ENCODE assay signal across 17 mouse cellular contexts in the genomic region with DNA sequence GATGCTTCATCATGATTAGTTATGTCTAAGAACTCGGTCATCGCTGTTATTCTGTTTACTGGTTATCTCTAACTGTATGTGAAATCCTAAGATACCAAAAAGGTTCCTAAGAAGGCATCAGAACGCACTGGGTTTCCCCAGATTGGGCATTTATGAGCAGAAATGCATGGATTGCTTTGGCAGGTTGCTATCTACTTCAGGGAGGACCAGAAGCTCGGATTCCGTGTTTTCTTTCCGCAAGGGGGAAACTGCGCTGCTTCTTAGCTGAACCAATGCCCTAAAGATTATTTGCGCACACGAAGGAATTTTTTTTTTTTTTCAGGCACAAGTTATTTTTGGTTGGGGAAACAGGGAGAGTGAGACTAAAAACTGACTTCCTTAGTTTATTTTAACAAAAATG. TPM values are rescaled to one million over a fixed set of nuclear protein-coding genes. Genes with fewer than 3 reads are reported as not detected.
DNase-seq lines count a peak whose midpoint lies in the region; ATAC-seq and TF ChIP-seq lines count a peak whose summit lies in the region.
"Had no signal": no experiment of that assay in that cellular context is flagged by ENCODE, and none has a peak within 500 bp of the region (broad histone marks: within the 10 kb centered on the region; RNA-seq: fewer than 3 reads in every experiment).

No protein-coding gene starts in this region.

- peak; percentile 82 for DNase-seq in heart, adult 11 months
- DNase-seq in heart, adult 8-10 months (ENCODE audit: low spot score): no peak
- no peak for DNase-seq in kidney, adult 2 months
- no peak for DNase-seq in layer of hippocampus, postnatal 25 days (ENCODE audit: extremely low spot score in 1 of 2, low spot score in 1 of 2)
- DNase-seq: adrenal gland, adult 8-10 months; cerebellum, postnatal 25 days; lung, postnatal 4 days; midbrain, embryonic 14.5 days; retina, postnatal 1 day; thymus, adult 2 months had no signal

- no peaks in the 10 kb centered on the region for H3K9me3 ChIP-seq in kidney, embryonic 15.5 days (replicated peaks)
- H3K9me3 ChIP-seq in limb, embryonic 12.5 days: no peaks in the 10 kb centered on the region
- H3K9me3 ChIP-seq: intestine, embryonic 15.5 days had no signal

- peak overlapping the region; percentile 37; the same call in 1 of the 2 replicates for H3K27ac ChIP-seq in kidney, embryonic 15.5 days
- no peak overlapping the region for H3K27ac ChIP-seq in kidney, adult 2 months (ENCODE audit: insufficient read depth, low read depth, low read length)
- H3K27ac ChIP-seq in brown adipose tissue, adult 24 weeks (replicated peaks; ENCODE audit: low read depth, low read length): peak overlapping the region; percentile 98
- H3K27ac ChIP-seq in limb, embryonic 12.5 days: peak overlapping the region; percentile 89
- H3K27ac ChIP-seq: intestine, embryonic 15.5 days; layer of hippocampus, adult 2 months had no signal

- H3K4me1 ChIP-seq in kidney, embryonic 15.5 days: peaks cover 24% of the 10 kb centered on the region
- H3K4me1 ChIP-seq in kidney, adult 2 months (ENCODE audit: control insufficient read depth, insufficient read depth, low read length): no peaks in the 10 kb centered on the region
- H3K4me1 ChIP-seq in brown adipose tissue, adult 24 weeks (ENCODE audit: control insufficient read depth, insufficient read depth, insufficient read length, low read length): no peaks in the 10 kb centered on the region; the same call in 1 of the 2 replicates
- H3K4me1 ChIP-seq in limb, embryonic 12.5 days (replicated peaks): peaks cover 25% of the 10 kb centered on the region

- peaks cover 28% of the 10 kb centered on the region for H3K27me3 ChIP-seq in kidney, embryonic 15.5 days
- no peaks in the 10 kb centered on the region for H3K27me3 ChIP-seq in kidney, adult 2 months (replicated peaks; ENCODE audit: control insufficient read depth, insufficient read depth, low read length)
- H3K27me3 ChIP-seq in limb, embryonic 12.5 days: peaks cover 22% of the 10 kb centered on the region

- no peaks in the 10 kb centered on the region for H3K36me3 ChIP-seq in kidney, embryonic 15.5 days
- H3K36me3 ChIP-seq in kidney, adult 2 months (ENCODE audit: control insufficient read depth, insufficient read depth, low read length): no peaks in the 10 kb centered on the region
- no peaks in the 10 kb centered on the region for H3K36me3 ChIP-seq in limb, embryonic 12.5 days
- H3K36me3 ChIP-seq: intestine, embryonic 15.5 days had no signal

- no peak for TF ChIP-seq POLR2A in kidney, adult 2 months (IDR thresholded peaks at IDR 0.05; ENCODE audit: low read depth, low read length)

- H3K9ac ChIP-seq in kidney, embryonic 15.5 days: no peak overlapping the region
- peak overlapping the region; percentile 65 for H3K9ac ChIP-seq in limb, embryonic 12.5 days (replicated peaks)
- H3K9ac ChIP-seq: intestine, embryonic 15.5 days had no signal

- H3K4me2 ChIP-seq in kidney, embryonic 15.5 days: peak overlapping the region; percentile 46
- H3K4me2 ChIP-seq in limb, embryonic 12.5 days: peak overlapping the region; percentile 48
- H3K4me2 ChIP-seq: intestine, embryonic 15.5 days had no signal

- no peak for TF ChIP-seq CTCF in kidney, adult 2 months (conservative IDR thresholded peaks at IDR 0.05; ENCODE audit: insufficient read depth, insufficient read length, low read depth, low read length)

- H3K4me3 ChIP-seq in kidney, embryonic 15.5 days (replicated peaks): peak overlapping the region; percentile 33
- H3K4me3 ChIP-seq in kidney, adult 2 months (ENCODE audit: insufficient read depth, low read depth, low read length): no peak overlapping the region
- peak overlapping the region; percentile 86 for H3K4me3 ChIP-seq in brown adipose tissue, adult 24 weeks (ENCODE audit: insufficient read depth, low read depth, low read length)
- H3K4me3 ChIP-seq in limb, embryonic 12.5 days (replicated peaks): peak overlapping the region; percentile 45
- H3K4me3 ChIP-seq: erythroblast, embryonic 14.5 days; intestine, embryonic 15.5 days; layer of hippocampus, adult 2 months had no signal

- WGBS in kidney, embryonic 15.5 days: 31% methylated on average over 9 of the region's 9 CpGs
- 36% methylated on average over 9 of the region's 9 CpGs for WGBS in kidney, adult 2 months
- 30% methylated on average over 9 of the region's 9 CpGs for WGBS in limb, embryonic 12.5 days

- no peak for ATAC-seq in kidney, embryonic 15.5 days (replicated peaks; ENCODE audit: low FRiP score)
- ATAC-seq in limb, embryonic 12.5 days (ENCODE audit: insufficient number of reproducible peaks, insufficient read depth, low FRiP score, low TSS enrichment, low read depth): no peak
- ATAC-seq in inflammation-experienced regulatory T-cells, adult 6 months: no peak
- ATAC-seq: intestine, embryonic 15.5 days had no signal

RNA-seq across cellular contexts. Expression of gene Meox2, which starts 2.6 kb away (rescaled TPM):
- 10 to 100 TPM in 3 of 4 experiments, 1 to 10 TPM in 1; 9.5 to 14.6 (median 12.9) TPM for total RNA-seq in heart, adult 8-10 months (2022)
- polyA plus RNA-seq in kidney, embryonic 15.5 days (2015; fragmentation: Nextera tagmentation; extraction: Ambion mirVana): 12.9 and 13.3 TPM in 2 replicates
- polyA plus RNA-seq in kidney, adult 2 months (2012; rRNA removed): 0.88 and 1.0 TPM in 2 replicates
- polyA plus RNA-seq in brown adipose tissue, adult 24 weeks (2012; ENCODE audit: insufficient read depth, insufficient read length, missing spikeins): 7.4 and 13.9 TPM in 2 replicates
- polyA plus RNA-seq in limb, embryonic 12.5 days (2016; fragmentation: Nextera tagmentation; extraction: Ambion mirVana): 61.4 and 66.5 TPM in 2 replicates
- polyA plus RNA-seq in inflammation-experienced regulatory T-cells, adult 6 months (2017; shearing (Covaris generic)): not detected
- total RNA-seq in layer of hippocampus, postnatal 25 days (2021): not detected
- total RNA-seq: layer of hippocampus, adult 2 months had no signal
- polyA plus RNA-seq: erythroblast, embryonic 14.5 days had no signal
